Mouse (Mus musculus): ENCODE measurements at regions not wholly inside any gene's neighbourhood (a gene's known extent, or its start where the extent isn't known, plus 50 kb on each side); places are given as distances from the start of the nearest gene placed in this dataset.

DNA sequence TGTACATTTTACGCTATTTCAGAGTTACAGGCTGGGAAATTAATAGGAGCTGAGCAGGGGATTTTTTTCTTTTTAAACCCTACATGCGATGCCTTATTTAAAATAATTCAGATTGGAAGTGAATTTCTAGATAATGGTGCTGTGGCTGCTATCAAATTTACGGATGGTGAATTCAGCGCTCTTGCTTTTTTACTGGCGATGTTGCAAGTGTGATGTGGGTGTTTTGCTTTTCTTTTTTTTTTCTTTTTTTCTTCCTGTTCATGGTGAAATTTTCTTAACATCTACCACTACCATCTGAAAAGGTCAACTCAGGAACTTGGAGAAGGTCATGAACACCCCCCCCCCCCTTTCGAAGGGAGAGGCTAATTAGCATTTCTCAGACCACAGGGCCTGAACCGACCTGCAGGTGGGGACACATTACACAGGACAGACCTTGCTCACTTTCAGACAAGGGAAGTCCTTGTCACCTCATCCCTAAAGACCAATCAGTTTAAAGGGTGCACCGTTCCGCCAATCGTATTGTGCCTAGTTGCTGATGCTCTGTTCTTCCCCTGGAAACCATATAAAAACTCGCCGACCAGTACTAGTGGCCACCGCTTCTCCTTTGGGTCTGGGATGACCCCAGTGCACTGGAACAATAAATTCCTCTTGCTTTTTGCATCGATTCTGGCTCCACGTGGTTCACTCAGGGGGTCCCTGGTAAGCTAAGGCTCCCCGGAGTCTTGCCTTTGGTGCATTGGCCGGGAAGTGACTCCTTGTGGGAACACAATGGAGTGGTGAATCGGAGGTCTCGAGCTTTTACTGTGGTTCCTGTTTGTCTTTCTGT is 95.0 kb upstream of the Fbxo11 start:
- TF ChIP-seq POLR2A (IDR thresholded peaks at IDR 0.05; ENCODE audit: low read depth, low read length) (no peak), CTCF (IDR thresholded peaks at IDR 0.05; ENCODE audit: extremely low read depth, insufficient read depth, insufficient read length, insufficient replicate concordance) (no peak)
